Mouse (Mus musculus) neural tube, embryonic 15.5 days (tissue): ENCODE data around the gene Mycbp2. TPM values are rescaled to one million over a fixed set of nuclear protein-coding genes. Genes with fewer than 3 reads are reported as not detected.

Source experiments
- ATAC-seq: fragments of 200-750 bp; cut with Nextera tagmentation; 2 replicates; pipeline ENCODE4 v1.8.0; 2017; ENCODE audit warnings: mild to moderate bottlenecking, moderate TSS enrichment, moderate library complexity; ENCODE audit not compliant: low FRiP score
- H3K27ac ChIP-seq: fragments of 300-500 bp; sonication (generic); replicated peaks from 2 replicates; pipeline ENCODE4 v1.5.1; 2015; ENCODE audit warnings: mild to moderate bottlenecking, inconsistent platforms
- H3K27me3 ChIP-seq: fragments of 300-500 bp; sonication (generic); replicated peaks from 2 replicates; pipeline ENCODE4 v1.6.1; 2015; ENCODE audit warnings: inconsistent platforms
- H3K36me3 ChIP-seq: fragments of 300-500 bp; sonication (generic); 2 replicates; pipeline ENCODE4 v1.6.1; 2015; ENCODE audit warnings: inconsistent platforms
- H3K4me1 ChIP-seq: fragments of 300-500 bp; sonication (generic); 2 replicates; pipeline ENCODE4 v1.6.1; 2015; ENCODE audit warnings: inconsistent platforms
- H3K4me2 ChIP-seq: fragments of 300-500 bp; sonication (generic); 2 replicates; pipeline ENCODE4 v1.6.1; 2015; ENCODE audit warnings: inconsistent platforms, mild to moderate bottlenecking, moderate library complexity
- H3K4me3 ChIP-seq: fragments of 300-500 bp; sonication (generic); replicated peaks from 2 replicates; pipeline ENCODE4 v1.5.1; 2015; ENCODE audit warnings: mild to moderate bottlenecking, inconsistent platforms
- H3K9ac ChIP-seq: fragments of 300-500 bp; sonication (generic); replicated peaks from 2 replicates; pipeline ENCODE4 v1.6.1; 2015; ENCODE audit warnings: mild to moderate bottlenecking, inconsistent platforms
- H3K9me3 ChIP-seq: fragments of 300-500 bp; sonication (generic); replicated peaks from 2 replicates; pipeline ENCODE4 v1.6.1; 2016; ENCODE audit warnings: inconsistent platforms
- WGBS: fragments of 180-500 bp; shearing (Covaris S2); methylation state at CpG from one replicate; pipeline ENCODE4 v1.1.7; 2015; ENCODE audit warnings: mixed read lengths; 5-methylcytosine and 5-hydroxymethylcytosine counted together
- polyA plus RNA-seq: library from polyadenylated mRNA; unstranded; fragments of >200 nt; fragmentation: Nextera tagmentation; extraction: Ambion mirVana; gene quantifications from 2 replicates; pipeline ENCODE4 v1.2.1, GENCODE M21; 2015

The Mycbp2 gene
- polyA plus RNA-seq, 1 experiment from 2014 or later = 57.9 TPM

DNA sequence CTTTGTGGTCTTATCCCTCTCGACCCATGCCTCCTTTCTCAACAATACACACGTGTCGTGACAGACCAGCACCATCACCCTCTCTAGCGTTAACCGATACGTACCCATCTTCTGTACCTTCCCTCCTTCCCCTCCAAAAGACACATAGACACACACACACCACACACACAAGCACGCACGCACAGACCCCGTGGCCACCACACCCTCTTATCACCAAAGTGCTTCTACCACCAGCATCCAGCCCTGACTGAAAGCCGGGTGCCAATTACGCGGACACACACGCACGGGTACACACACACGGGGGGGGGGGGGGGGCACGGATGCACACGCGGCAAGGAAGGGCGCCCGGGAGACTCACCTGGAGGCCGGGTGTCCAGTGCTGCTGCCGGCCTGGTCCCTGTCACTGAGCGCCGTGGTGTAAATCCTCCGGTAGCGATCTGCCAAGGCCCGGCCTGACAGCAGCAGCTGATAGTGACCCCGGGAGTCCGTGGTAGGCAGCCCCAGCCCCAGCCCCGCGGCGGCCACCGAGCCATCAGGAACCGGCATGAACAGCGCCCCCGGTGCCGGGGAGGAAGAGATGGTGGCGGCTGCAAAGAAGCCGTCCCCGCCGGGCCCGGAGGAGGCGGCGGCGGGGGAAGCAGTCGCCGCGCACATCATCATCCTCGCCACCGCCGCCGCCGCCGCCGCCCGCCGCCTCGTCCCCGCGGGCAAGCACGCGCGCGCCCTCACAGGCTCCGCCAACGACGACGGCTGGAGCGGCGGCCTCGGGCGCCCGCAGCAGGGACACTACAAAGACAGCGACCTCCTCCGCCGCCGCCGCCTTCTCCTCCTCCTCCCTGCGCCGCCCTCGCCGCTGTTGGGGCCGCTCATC, 521 bp downstream of the Mycbp2 start:
- H3K4me3 ChIP-seq = peak overlapping the region; percentile 66
- H3K4me2 ChIP-seq = peak overlapping the region; percentile 81
- H3K27ac ChIP-seq = peak overlapping the region; percentile 97
- peaks cover 44% of the 10 kb centered on the region for H3K4me1 ChIP-seq
- WGBS = under 1% methylated on average over 46 of the region's 83 CpGs
- H3K36me3 ChIP-seq = no peaks in the 10 kb centered on the region
- ATAC-seq = peak; percentile 60
- H3K9ac ChIP-seq = peak overlapping the region; percentile 75
- no peaks in the 10 kb centered on the region for H3K9me3 ChIP-seq
- no peaks in the 10 kb centered on the region for H3K27me3 ChIP-seq

GRCm38 (mm10) chr14:103345486-103345857, 1.1 kb downstream of the Mycbp2 start:
- H3K4me2 ChIP-seq = peak overlapping the region; percentile 81
- H3K4me1 ChIP-seq = peaks cover 44% of the 10 kb centered on the region
- H3K4me3 ChIP-seq = peak overlapping the region; percentile 66
- H3K9ac ChIP-seq = peak overlapping the region; percentile 75
- no peaks in the 10 kb centered on the region for H3K27me3 ChIP-seq
- ATAC-seq = no peak
- under 1% methylated on average over 6 of the region's 6 CpGs for WGBS
- peak overlapping the region; percentile 97 for H3K27ac ChIP-seq
- H3K9me3 ChIP-seq = no peaks in the 10 kb centered on the region
- H3K36me3 ChIP-seq = no peaks in the 10 kb centered on the region

DNA sequence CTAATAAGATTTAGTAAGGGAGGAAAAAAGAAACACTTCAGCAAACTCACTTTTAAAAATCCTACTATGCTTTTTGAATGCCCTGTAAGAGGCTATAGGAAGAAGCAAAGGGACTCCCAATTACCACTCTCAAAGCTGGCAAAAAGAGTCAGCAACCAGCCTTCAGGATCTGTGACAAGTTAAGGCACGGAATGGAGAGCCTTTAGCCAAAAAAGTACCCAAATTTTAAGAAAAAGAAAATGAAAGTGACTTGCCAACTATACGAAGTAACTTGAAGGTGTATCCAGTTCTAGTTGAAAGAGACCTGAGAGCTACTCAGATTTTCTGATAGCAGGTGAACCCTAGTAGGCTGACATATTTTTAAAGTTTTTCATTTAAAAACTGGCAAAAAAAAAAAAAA, 1.6 kb downstream of the Mycbp2 start:
- Histone ChIP-seq H3K4me3 (peak overlapping the region; percentile 66), H3K4me1 (peaks cover 41% of the 10 kb centered on the region), H3K27me3 (no peaks in the 10 kb centered on the region)

DNA sequence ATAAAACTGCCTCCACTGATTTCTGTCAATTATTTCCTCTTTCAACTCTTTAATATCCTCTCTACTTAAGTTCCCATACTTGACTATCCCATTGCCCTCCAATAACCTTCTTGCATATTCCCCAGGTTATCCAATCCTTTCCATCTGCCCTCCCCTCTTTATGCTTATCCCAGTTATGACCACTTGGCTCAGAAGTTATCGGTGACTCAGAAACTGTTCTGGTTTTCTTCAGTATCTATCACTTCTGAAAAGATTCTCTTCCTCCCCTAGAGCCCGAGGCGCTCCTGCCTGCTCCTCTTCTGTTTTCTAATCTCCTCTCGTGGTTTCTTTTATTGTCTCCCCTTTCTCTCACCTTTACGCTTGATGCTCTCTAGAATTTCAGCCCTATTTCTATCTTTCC, 2.8 kb downstream of the Mycbp2 start:
- ATAC-seq = no peak
- Histone ChIP-seq H3K9me3 (no peaks in the 10 kb centered on the region), H3K4me2 (peak overlapping the region; percentile 51), H3K27me3 (no peaks in the 10 kb centered on the region), H3K27ac (no peak overlapping the region), H3K36me3 (no peaks in the 10 kb centered on the region), H3K9ac (no peak overlapping the region), H3K4me3 (peak overlapping the region; percentile 20), H3K4me1 (peaks cover 37% of the 10 kb centered on the region)
- WGBS = 64% methylated on average over 5 of the region's 5 CpGs

More for the DNA sequence above, 1.6 kb downstream of the Mycbp2 start:
- H3K4me2 ChIP-seq = peak overlapping the region; percentile 81
- H3K36me3 ChIP-seq = no peaks in the 10 kb centered on the region
- ATAC-seq = no peak
- no peak overlapping the region; the same call in 1 of the 2 replicates for H3K27ac ChIP-seq
- H3K9ac ChIP-seq = peak overlapping the region; percentile 75
- 35% methylated on average over 2 of the region's 2 CpGs for WGBS
- H3K9me3 ChIP-seq = no peaks in the 10 kb centered on the region

- no peak overlapping the region for H3K4me3 ChIP-seq
- WGBS = 90% methylated on average over 1 of the region's 1 CpGs
- peaks cover 28% of the 10 kb centered on the region for H3K4me1 ChIP-seq
- H3K9me3 ChIP-seq = no peaks in the 10 kb centered on the region
- ATAC-seq = no peak
- H3K27ac ChIP-seq = no peak overlapping the region
- H3K4me2 ChIP-seq = no peak overlapping the region
- H3K27me3 ChIP-seq = no peaks in the 10 kb centered on the region
- no peak overlapping the region for H3K9ac ChIP-seq
- no peaks in the 10 kb centered on the region for H3K36me3 ChIP-seq
Measured at GRCm38 (mm10) chr14:103341385-103342294, 5.0 kb downstream of the Mycbp2 start.

DNA sequence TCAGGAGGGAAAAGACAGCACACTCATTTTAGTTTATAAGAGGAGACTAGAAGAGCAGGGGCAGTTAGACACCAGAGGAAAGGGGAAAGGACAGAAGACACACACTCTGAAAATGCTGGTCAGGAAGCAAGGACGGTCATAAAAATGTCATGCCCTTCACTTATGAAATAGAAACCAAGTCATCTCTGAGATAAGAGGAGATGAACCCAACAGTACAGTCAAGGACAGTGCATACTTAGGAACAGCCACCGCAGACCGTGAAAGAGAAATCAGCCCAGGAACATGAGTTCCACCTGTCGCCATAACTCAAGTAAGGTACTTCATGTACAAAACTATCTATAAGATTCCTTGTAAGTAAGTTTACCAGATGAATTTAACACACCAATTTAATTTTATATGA, 33.7 kb downstream of the Mycbp2 start:
- H3K27me3 ChIP-seq = no peaks in the 10 kb centered on the region
- WGBS = 98% methylated on average over 4 of the region's 4 CpGs
- ATAC-seq = no peak
- peaks cover 32% of the 10 kb centered on the region for H3K36me3 ChIP-seq
- H3K9me3 ChIP-seq = 0 out of 2 replicates have a peak, but pooled peaks cover 3% of the 10 kb centered on the region
- H3K4me1 ChIP-seq = no peaks in the 10 kb centered on the region
- no peak overlapping the region for H3K4me3 ChIP-seq
- H3K27ac ChIP-seq = no peak overlapping the region
- no peak overlapping the region for H3K9ac ChIP-seq
- H3K4me2 ChIP-seq = no peak overlapping the region

- WGBS = 93% methylated on average over 2 of the region's 2 CpGs
- ATAC-seq = no peak
- no peak overlapping the region for H3K4me3 ChIP-seq
Measured at GRCm38 (mm10) chr14:103296227-103296626, 50.4 kb downstream of the Mycbp2 start.

GRCm38 (mm10) chr14:103286650-103287049, 60.0 kb downstream of the Mycbp2 start:
- H3K4me2 ChIP-seq = no peak overlapping the region
- no peaks in the 10 kb centered on the region for H3K27me3 ChIP-seq
- WGBS = 82% methylated on average over 2 of the region's 2 CpGs
- H3K9ac ChIP-seq = no peak overlapping the region
- no peak overlapping the region for H3K4me3 ChIP-seq
- H3K36me3 ChIP-seq = peaks cover 21% of the 10 kb centered on the region
- no peaks in the 10 kb centered on the region for H3K9me3 ChIP-seq
- no peak for ATAC-seq
- no peak overlapping the region for H3K27ac ChIP-seq
- no peaks in the 10 kb centered on the region for H3K4me1 ChIP-seq

More at GRCm38 (mm10) chr14:103296227-103296626, 50.4 kb downstream of the Mycbp2 start:
- Histone ChIP-seq H3K9ac (no peak overlapping the region), H3K4me1 (no peaks in the 10 kb centered on the region), H3K27me3 (no peaks in the 10 kb centered on the region), H3K27ac (no peak overlapping the region), H3K36me3 (peaks cover 28% of the 10 kb centered on the region), H3K4me2 (no peak overlapping the region), H3K9me3 (no peaks in the 10 kb centered on the region)

DNA sequence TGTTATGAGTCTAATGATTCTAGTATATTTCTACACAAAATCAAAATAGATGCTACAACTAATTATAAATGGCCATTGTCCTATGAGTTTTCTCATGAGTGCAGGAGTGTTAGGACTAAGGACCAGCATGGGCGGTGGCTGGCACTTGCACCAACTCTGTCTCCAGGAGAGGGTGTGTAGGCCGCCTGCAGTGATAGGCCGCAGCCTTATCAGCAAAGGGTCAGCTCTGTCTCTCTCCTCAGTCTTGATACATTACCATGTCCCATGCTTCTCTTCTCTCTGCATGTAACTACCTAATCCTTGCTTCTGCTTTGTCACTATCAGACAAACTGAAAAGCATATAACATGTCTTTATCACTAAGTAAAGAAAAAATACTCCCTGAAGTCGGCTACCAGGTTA, 69.9 kb downstream of the Mycbp2 start:
- H3K9ac ChIP-seq = no peak overlapping the region
- no peak overlapping the region for H3K27ac ChIP-seq
- WGBS = 95% methylated on average over 4 of the region's 4 CpGs
- H3K27me3 ChIP-seq = no peaks in the 10 kb centered on the region
- peaks cover 13% of the 10 kb centered on the region; the same call in 1 of the 2 replicates for H3K36me3 ChIP-seq
- no peaks in the 10 kb centered on the region for H3K9me3 ChIP-seq
- no peaks in the 10 kb centered on the region for H3K4me1 ChIP-seq
- no peak overlapping the region for H3K4me3 ChIP-seq
- no peak overlapping the region for H3K4me2 ChIP-seq
- ATAC-seq = no peak

DNA sequence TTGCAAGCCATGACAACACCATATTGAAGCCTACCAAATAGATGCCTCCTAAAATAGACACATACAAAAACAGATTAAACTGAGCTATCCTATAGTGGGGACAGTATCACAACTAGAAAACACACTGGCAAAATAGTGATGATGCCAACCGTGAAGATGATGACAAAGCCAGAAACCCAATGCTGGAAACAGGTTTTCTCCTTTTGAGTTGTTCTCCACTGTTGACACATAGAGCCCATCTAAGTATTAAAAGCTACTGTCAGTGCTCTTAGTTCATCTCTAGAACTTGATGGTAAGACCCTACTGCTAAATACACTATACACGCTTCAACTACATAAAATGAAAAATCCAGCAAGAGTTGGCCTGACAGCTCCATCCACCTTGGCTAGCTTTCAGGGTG, 86.2 kb downstream of the Mycbp2 start:
- ATAC-seq = no peak
- 98% methylated on average over 2 of the region's 2 CpGs for WGBS

GRCm38 (mm10) chr14:103258745-103259144, 87.9 kb downstream of the Mycbp2 start:
- Histone ChIP-seq H3K36me3 (peaks cover 27% of the 10 kb centered on the region), H3K9me3 (no peaks in the 10 kb centered on the region), H3K4me3 (no peak overlapping the region), H3K4me1 (no peaks in the 10 kb centered on the region), H3K9ac (no peak overlapping the region), H3K27ac (no peak overlapping the region), H3K27me3 (no peaks in the 10 kb centered on the region), H3K4me2 (no peak overlapping the region)
- no peak for ATAC-seq
- 92% methylated on average over 2 of the region's 2 CpGs for WGBS

More for the DNA sequence above, 86.2 kb downstream of the Mycbp2 start:
- H3K9ac ChIP-seq = no peak overlapping the region
- H3K27ac ChIP-seq = no peak overlapping the region
- no peaks in the 10 kb centered on the region for H3K9me3 ChIP-seq
- H3K36me3 ChIP-seq = peaks cover 27% of the 10 kb centered on the region
- H3K4me3 ChIP-seq = no peak overlapping the region
- H3K4me2 ChIP-seq = no peak overlapping the region
- H3K4me1 ChIP-seq = no peaks in the 10 kb centered on the region
- no peaks in the 10 kb centered on the region for H3K27me3 ChIP-seq
